Mouse (Mus musculus): ENCODE measurements around the gene Gsdma2.

DNA sequence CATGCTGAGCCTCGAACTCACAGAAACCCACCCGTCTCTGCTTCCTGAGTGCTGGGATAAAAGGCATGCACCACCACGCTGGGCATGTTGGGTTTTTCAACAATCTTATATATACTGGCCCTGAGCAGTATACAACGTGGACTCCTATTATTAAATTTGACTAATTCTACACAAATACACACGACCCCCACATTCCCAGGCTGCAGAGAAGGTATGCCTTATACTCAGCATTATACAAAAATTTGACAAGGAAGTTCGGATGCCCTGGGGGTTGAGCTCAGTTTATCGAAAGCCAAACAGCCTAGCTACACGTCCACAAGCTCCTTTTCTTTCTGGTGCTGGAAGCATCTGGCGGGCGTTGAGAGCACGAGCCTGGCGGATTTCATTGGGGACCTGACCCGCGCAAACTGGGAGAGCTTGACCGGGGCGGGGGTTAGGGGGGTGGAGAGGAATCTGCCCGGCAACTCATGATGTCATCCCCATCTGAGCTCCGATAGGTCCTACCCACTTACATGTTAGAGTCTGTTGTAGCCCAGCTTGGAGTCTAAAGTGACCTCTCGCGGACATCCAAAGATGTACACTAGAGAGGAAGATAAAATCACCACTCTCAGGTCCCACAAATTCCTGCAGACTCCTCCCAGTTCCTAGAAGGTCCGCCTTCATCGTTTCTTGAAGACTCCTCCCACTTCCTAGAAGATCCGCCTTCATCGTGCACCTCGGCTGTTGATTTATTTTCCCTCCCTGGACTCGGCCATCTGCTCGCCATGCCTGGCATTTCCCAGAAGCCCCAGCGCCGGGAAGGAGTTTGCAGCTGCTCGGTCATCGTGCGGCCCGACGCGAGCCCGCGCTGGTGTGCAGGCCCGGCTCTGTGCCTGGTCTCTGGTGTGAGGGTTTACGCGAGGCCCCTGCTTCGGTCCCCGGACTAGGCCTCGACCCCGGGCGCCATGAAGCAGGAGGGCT is 35.5 kb downstream of the Gsdma2 start, which contains the start of gene Psmd3:
- peak; percentile 27; the same call in 1 of the 2 replicates for TF ChIP-seq CTCF (IDR thresholded peaks at IDR 0.05; ENCODE audit: low read depth)
- TF ChIP-seq EP300 (IDR thresholded peaks at IDR 0.05; ENCODE audit: low read depth) = peak; percentile 82
